Mouse (Mus musculus) E14TG2a.4 (cell line): ENCODE measurements around the gene Fen1.

ENCODE experiments used
- CTCF ChIP-seq: conservative IDR thresholded peaks from 2 replicates; pipeline ENCODE4 v1.5.1; 2014; ENCODE audit warnings: low read length
- NANOG ChIP-seq: IDR thresholded peaks from 2 replicates; pipeline ENCODE4 v1.6.1; 2014; ENCODE audit warnings: borderline replicate concordance, low read length, mixed read lengths
- POU5F1 ChIP-seq: IDR thresholded peaks from 2 replicates; pipeline ENCODE4 v1.6.1; 2014; ENCODE audit warnings: low read length, borderline replicate concordance

- no peak for TF ChIP-seq CTCF
- no peak for TF ChIP-seq NANOG
- no peak for TF ChIP-seq POU5F1
Measured at GRCm38 (mm10) chr19:10163896-10164295, 40.1 kb downstream of the Fen1 start.
